Mouse (Mus musculus) CH12.LX (cell line): ENCODE results near the gene Zc3hc1. TPM values are rescaled to one million over a fixed set of nuclear protein-coding genes. Genes with fewer than 3 reads are reported as not detected.
A peak's percentile ranks its signal among the peaks of the same experiment; 100 is the strongest.

Experiments
- DNase-seq: peaks from one replicate; pipeline ENCODE4 v3.0.0-alpha.2; 2013; ENCODE audit errors: extremely low read depth
- H3K27ac ChIP-seq: 2 replicates; pipeline ENCODE4 v1.5.1; 2012; ENCODE audit warnings: low read depth, mild to moderate bottlenecking, control low read depth, moderate library complexity; ENCODE audit not compliant: insufficient read depth
- H3K27me3 ChIP-seq: replicated peaks from 2 replicates; pipeline ENCODE3; 2012; ENCODE audit warnings: inconsistent platforms
- H3K36me3 ChIP-seq, 2 experiments: replicated peaks in 1 of 2; 2 replicates each; pipeline versions ENCODE3 to v1.6.1; 2012; ENCODE audit warnings: inconsistent platforms in 1 of 2, low read length in 1 of 2, mild to moderate bottlenecking in 1 of 2, mixed read lengths in 1 of 2, moderate library complexity in 1 of 2; ENCODE audit not compliant: control insufficient read depth in 1 of 2, insufficient read depth in 1 of 2
- H3K4me1 ChIP-seq, 2 experiments: 2 replicates each; pipeline ENCODE4 v1.6.1; 2012; ENCODE audit warnings: inconsistent platforms in 1 of 2, moderate library complexity in 1 of 2; ENCODE audit not compliant: insufficient read depth in 2 of 2, control insufficient read depth in 1 of 2
- H3K4me2 ChIP-seq: 2 replicates; pipeline ENCODE4 v1.6.1; 2012; ENCODE audit warnings: low read depth, mild to moderate bottlenecking, control low read depth; ENCODE audit not compliant: poor library complexity, insufficient read depth, severe bottlenecking
- H3K4me3 ChIP-seq, 3 experiments: fragments of 150-350 bp in 1 of 3; sonication (generic) in 1 of 3; replicated peaks in 1 of 3; 2 replicates each; pipeline versions ENCODE3 to v1.5.1; 2011 to 2012; ENCODE audit warnings: low read depth in 2 of 3, low read length in 2 of 3, mild to moderate bottlenecking in 2 of 3, moderate library complexity in 2 of 3, control low read depth in 1 of 3, improper control_type of control experiment in 1 of 3, inconsistent platforms in 1 of 3, mixed read lengths in 1 of 3; ENCODE audit not compliant: poor library complexity in 1 of 3
- H3K79me2 ChIP-seq: replicated peaks from 2 replicates; pipeline ENCODE4 v1.6.1; 2012; ENCODE audit warnings: mild to moderate bottlenecking, moderate library complexity; ENCODE audit not compliant: control insufficient read depth, poor library complexity, insufficient read depth, severe bottlenecking; ENCODE audit errors: extremely low read depth
- H3K9ac ChIP-seq: 2 replicates; pipeline ENCODE4 v1.6.1; 2012; ENCODE audit warnings: low read depth, mild to moderate bottlenecking, control low read depth, moderate library complexity; ENCODE audit not compliant: insufficient read depth
- H3K9me3 ChIP-seq: replicated peaks from 2 replicates; pipeline ENCODE3; 2012; ENCODE audit warnings: low read length, inconsistent platforms, mixed read lengths
- CHD1 ChIP-seq: IDR thresholded peaks from 2 replicates; pipeline ENCODE4 v1.6.1; 2012; ENCODE audit warnings: low read depth, low read length, improper control_type of control experiment, inconsistent platforms
- CTCF ChIP-seq, 2 experiments: IDR thresholded peaks in 1 of 2; conservative IDR thresholded peaks in 1 of 2; 2 replicates each; pipeline ENCODE4 v1.5.1; 2011 to 2012; ENCODE audit warnings: low read depth in 2 of 2, low read length in 2 of 2, improper control_type of control experiment in 1 of 2, inconsistent platforms in 1 of 2, mild to moderate bottlenecking in 1 of 2, moderate library complexity in 1 of 2
- E2F4 ChIP-seq: IDR thresholded peaks from 2 replicates; pipeline ENCODE4 v1.6.1; 2011; ENCODE audit warnings: low read depth, low read length, improper control_type of control experiment; ENCODE audit not compliant: insufficient replicate concordance
- HCFC1 ChIP-seq: IDR thresholded peaks from 2 replicates; pipeline ENCODE4 v1.6.1; 2012; ENCODE audit warnings: low read depth, mild to moderate bottlenecking, inconsistent platforms, low read length, improper control_type of control experiment
- JUN ChIP-seq: IDR thresholded peaks from 2 replicates; pipeline ENCODE4 v1.6.1; 2011; ENCODE audit warnings: low read depth, mild to moderate bottlenecking, low read length, improper control_type of control experiment, moderate library complexity; ENCODE audit not compliant: insufficient read depth
- MAX ChIP-seq: IDR thresholded peaks from 2 replicates; pipeline ENCODE4 v1.6.1; 2011; ENCODE audit warnings: low read length, improper control_type of control experiment
- MYC ChIP-seq: IDR thresholded peaks from 2 replicates; pipeline ENCODE4 v1.6.1; 2011; ENCODE audit warnings: low read depth, mild to moderate bottlenecking, improper control_type of control experiment, low read length
- NRF1 ChIP-seq: IDR thresholded peaks from 2 replicates; pipeline ENCODE4 v1.6.1; 2014; ENCODE audit warnings: low read depth, mild to moderate bottlenecking, inconsistent platforms, low read length, improper control_type of control experiment, moderate library complexity
- POLR2A ChIP-seq: IDR thresholded peaks from 2 replicates; pipeline ENCODE4 v1.6.1; 2011; ENCODE audit warnings: low read depth, mild to moderate bottlenecking, improper control_type of control experiment, low read length
- RAD21 ChIP-seq: IDR thresholded peaks from 2 replicates; pipeline ENCODE4 v1.6.1; 2011; ENCODE audit warnings: low read depth, mild to moderate bottlenecking, low read length, improper control_type of control experiment, moderate library complexity
- SIN3A ChIP-seq: IDR thresholded peaks from 2 replicates; pipeline ENCODE4 v1.6.1; 2012; ENCODE audit warnings: low read length, improper control_type of control experiment, inconsistent platforms
- SMC3 ChIP-seq: IDR thresholded peaks from 2 replicates; pipeline ENCODE4 v1.6.1; 2011; ENCODE audit warnings: low read depth, low read length, improper control_type of control experiment
- TBP ChIP-seq: conservative IDR thresholded peaks from 2 replicates; pipeline ENCODE4 v1.6.1; 2011; ENCODE audit warnings: low read depth, low read length, improper control_type of control experiment
- USF2 ChIP-seq: conservative IDR thresholded peaks from 2 replicates; pipeline ENCODE4 v1.6.1; 2011; ENCODE audit warnings: low read depth, low read length, improper control_type of control experiment
- ZNF384 ChIP-seq: IDR thresholded peaks from 2 replicates; pipeline ENCODE4 v1.6.1; 2012; ENCODE audit warnings: low read depth, low read length, improper control_type of control experiment, inconsistent platforms
- dilution Hi-C: fragments of 300-500 bp; cut with MboI; formaldehyde crosslinking; loops from 2 replicates; pipeline ENCODE4 v1.14.3; 2020; ENCODE audit warnings: low sequenced_read_pairs; ENCODE audit not compliant: extremely low pct_unique_long_range_greater_than_20kb, extremely low pct_ligation_motif_present
- in situ Hi-C: fragments of 300-500 bp; cut with MboI; formaldehyde crosslinking; loops from 3 replicates; pipeline ENCODE4 v1.14.3; 2019; ENCODE audit warnings: low sequenced_read_pairs, low pct_ligation_motif_present, low pct_unique_long_range_greater_than_20kb, mixed read lengths
- polyA plus RNA-seq: library from polyadenylated mRNA; unstranded; fragments of >175 nt; gene quantifications from 2 replicates; pipeline ENCODE4 v1.2.1, GENCODE M21; 2012; ENCODE audit warnings: low read depth; ENCODE audit not compliant: insufficient read length
- total RNA-seq, 2 experiments: library from RNA; depleted of rRNA; stranded (reverse); fragments of 300-350 nt in 1 of 2; fragments of >200 nt in 1 of 2; gene quantifications; 2 replicates each; pipeline ENCODE4 v1.2.3; 2012 to 2014

Zc3hc1 gene
- total and polyA plus RNA-seq, 3 experiments = 59.5 to 89.5 (median 80.2) TPM

DNA sequence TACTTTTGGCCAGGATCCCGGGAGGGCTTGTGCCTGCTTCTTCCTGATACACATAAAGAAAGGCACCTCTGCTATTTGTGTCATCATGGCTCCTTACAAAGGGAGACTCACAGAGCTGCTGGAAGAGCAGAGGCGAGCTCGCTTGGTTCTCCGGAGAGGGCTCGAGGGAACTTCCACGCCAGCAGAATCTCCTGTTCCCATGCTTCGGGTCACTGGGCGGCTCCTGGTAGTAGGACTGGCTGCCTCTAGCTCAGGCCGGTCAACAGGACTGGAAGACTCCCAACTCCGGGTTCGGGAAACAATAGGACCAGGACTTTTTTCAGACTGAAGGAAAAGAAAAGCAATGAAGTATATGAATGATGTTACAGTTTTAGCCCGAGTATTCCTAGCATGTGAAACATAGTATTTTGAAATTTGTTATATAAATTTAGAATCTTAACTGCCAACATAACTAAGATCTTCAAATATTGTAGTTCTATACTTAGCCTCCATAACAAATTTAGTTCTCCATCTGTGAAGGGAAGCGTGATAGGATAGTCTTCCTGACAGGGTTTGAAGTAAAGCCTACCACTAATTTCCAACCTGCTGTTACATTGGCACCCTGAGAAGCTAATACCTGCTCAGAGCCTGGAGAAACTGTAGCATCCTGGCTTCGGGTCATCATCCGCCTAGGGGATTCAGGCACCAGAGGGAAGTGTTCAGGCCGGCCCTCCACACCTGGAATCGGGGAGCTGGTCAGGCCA, 18.0 kb downstream of the Zc3hc1 start:
- in situ Hi-C loops = no loop called here
- DNase-seq = no peak
- no peak overlapping the region for H3K4me3 ChIP-seq
- no peaks in the 10 kb centered on the region for H3K79me2 ChIP-seq
- TF ChIP-seq E2F4 (no peak), MYC (no peak), CHD1 (no peak), SMC3 (no peak), SIN3A (no peak), HCFC1 (no peak), TBP (no peak), USF2 (no peak), NRF1 (no peak)
- TF ChIP-seq, all 38 proteins: peak for 0
- no peaks in the 10 kb centered on the region for H3K27me3 ChIP-seq
- H3K4me2 ChIP-seq = no peak overlapping the region
- dilution Hi-C loops = no loop called here
- no peak overlapping the region for H3K9ac ChIP-seq
- H3K4me1 ChIP-seq = no peaks in the 10 kb centered on the region
- H3K27ac ChIP-seq = no peak overlapping the region
- H3K36me3 ChIP-seq = peaks cover 74 to 97% of the 10 kb centered on the region in 2 experiments
- no peaks in the 10 kb centered on the region for H3K9me3 ChIP-seq

DNA sequence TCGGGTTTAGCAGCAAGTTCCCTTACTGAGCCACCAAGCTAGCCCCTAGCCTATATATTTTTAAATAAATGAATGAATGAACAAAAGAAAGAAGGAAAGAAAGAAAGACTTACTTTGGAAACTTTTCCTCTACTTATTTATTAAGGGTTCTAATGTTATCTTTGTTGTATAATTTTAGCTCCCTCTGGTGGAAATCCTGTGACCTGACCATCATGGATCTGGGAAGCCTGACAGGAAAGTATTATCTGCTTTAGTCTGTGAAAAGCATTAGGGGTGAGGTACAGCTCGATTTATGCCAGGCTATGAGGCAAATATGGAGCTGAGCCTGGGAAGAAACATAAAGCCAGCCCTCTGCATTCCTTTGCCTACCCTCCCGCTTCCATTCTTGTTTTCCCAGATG, 21.5 kb downstream of the Zc3hc1 start:
- Histone ChIP-seq H3K4me1 (no peaks in the 10 kb centered on the region), H3K4me3 (no peak overlapping the region), H3K79me2 (no peaks in the 10 kb centered on the region), H3K27ac (no peak overlapping the region), H3K9ac (no peak overlapping the region), H3K36me3 (peaks cover 73 to 89% of the 10 kb centered on the region in 2 experiments), H3K27me3 (no peaks in the 10 kb centered on the region), H3K4me2 (no peak overlapping the region), H3K9me3 (no peaks in the 10 kb centered on the region)
- in situ Hi-C loops (no loop called here), dilution Hi-C loops (no loop called here)
- TF ChIP-seq RAD21 (peak; percentile 2), POLR2A (no peak), CTCF (conservative IDR thresholded peaks at IDR 0.05 in 1 of 2, IDR thresholded peaks at IDR 0.05 in 1 of 2; ENCODE audit: low read depth in 2 of 2, low read length in 2 of 2) (peak in 1 of 2 experiments; percentile 26; a peak in 1 of 4 replicates)
- DNase-seq = no peak

- Histone ChIP-seq H3K4me2 (no peak overlapping the region), H3K4me1 (peaks cover 0 to 14% of the 10 kb centered on the region in 2 experiments; a peak in 2 of 4 replicates), H3K36me3 (peaks cover 43 to 64% of the 10 kb centered on the region in 2 experiments), H3K9ac (no peak overlapping the region), H3K27me3 (no peaks in the 10 kb centered on the region), H3K79me2 (no peaks in the 10 kb centered on the region), H3K4me3 (no peak overlapping the region), H3K27ac (no peak overlapping the region), H3K9me3 (no peaks in the 10 kb centered on the region)
- in situ Hi-C loops (no loop called here), dilution Hi-C loops (no loop called here)
- TF ChIP-seq MAX (no peak), ZNF384 (no peak), JUN (no peak)
- no peak for DNase-seq
Observed at GRCm38 (mm10) chr6:30363808-30364207, 27.0 kb downstream of the Zc3hc1 start.
